Mouse (Mus musculus): Measurements from ENCODE around the gene Cdk1. TPM values are rescaled to one million over a fixed set of nuclear protein-coding genes. Genes with fewer than 3 reads are reported as not detected.

The Cdk1 gene
- total and polyA plus RNA-seq, 2 experiments from 2014 or later: 28.1 to 59.6 TPM

GRCm38 (mm10) chr10:69326433-69326832 lies 26.3 kb downstream of the Cdk1 start:
- H3K4me1 ChIP-seq (ENCODE audit: insufficient read depth, low read length): peaks cover 4% of the 10 kb centered on the region; the same call in 1 of the 2 replicates
- H3K27me3 ChIP-seq (ENCODE audit: insufficient read depth, low read length): no peaks in the 10 kb centered on the region
- WGBS: 46% methylated on average over 3 of the region's 3 CpGs
- H3K27ac ChIP-seq: 0 out of 2 replicates have a peak overlapping the region, but pooled peaks have one; percentile 11
- H3K4me2 ChIP-seq (ENCODE audit: low read depth, low read length): no peak overlapping the region
- no peak overlapping the region for H3K4me3 ChIP-seq (ENCODE audit: low read length)
- no peaks in the 10 kb centered on the region for H3K36me3 ChIP-seq (ENCODE audit: insufficient read depth, low read length)
- TF ChIP-seq CTCF (IDR thresholded peaks at IDR 0.05; ENCODE audit: low read depth): no peak
- H3K9ac ChIP-seq (replicated peaks; ENCODE audit: low read length): no peak overlapping the region
- ATAC-seq: peak; percentile 80
- DNase-seq (ENCODE audit: low spot score): peak; percentile 83
- no peaks in the 10 kb centered on the region for H3K9me3 ChIP-seq (ENCODE audit: low read length)

GRCm38 (mm10) chr10:69324816-69325215 lies 27.9 kb downstream of the Cdk1 start:
- no peak for TF ChIP-seq CTCF (IDR thresholded peaks at IDR 0.05; ENCODE audit: low read depth)
- DNase-seq (ENCODE audit: low spot score) (no peak), ATAC-seq (no peak)
- Histone ChIP-seq H3K36me3 (ENCODE audit: insufficient read depth, low read length) (no peaks in the 10 kb centered on the region), H3K9ac (replicated peaks; ENCODE audit: low read length) (no peak overlapping the region), H3K27me3 (ENCODE audit: insufficient read depth, low read length) (no peaks in the 10 kb centered on the region), H3K4me2 (ENCODE audit: low read depth, low read length) (no peak overlapping the region), H3K9me3 (ENCODE audit: low read length) (no peaks in the 10 kb centered on the region), H3K4me1 (ENCODE audit: insufficient read depth, low read length) (peaks cover 4% of the 10 kb centered on the region; the same call in 1 of the 2 replicates), H3K4me3 (ENCODE audit: low read length) (no peak overlapping the region), H3K27ac (no peak overlapping the region)
- WGBS: 79% methylated on average over 7 of the region's 7 CpGs

GRCm38 (mm10) chr10:69323986-69324385 lies 28.8 kb downstream of the Cdk1 start:
- Histone ChIP-seq H3K9ac (replicated peaks; ENCODE audit: low read length) (no peak overlapping the region), H3K9me3 (ENCODE audit: low read length) (no peaks in the 10 kb centered on the region), H3K4me3 (ENCODE audit: low read length) (no peak overlapping the region), H3K4me2 (ENCODE audit: low read depth, low read length) (no peak overlapping the region), H3K4me1 (ENCODE audit: insufficient read depth, low read length) (peaks cover 4% of the 10 kb centered on the region; the same call in 1 of the 2 replicates), H3K27ac (no peak overlapping the region), H3K27me3 (ENCODE audit: insufficient read depth, low read length) (no peaks in the 10 kb centered on the region), H3K36me3 (ENCODE audit: insufficient read depth, low read length) (no peaks in the 10 kb centered on the region)
- ATAC-seq (no peak), DNase-seq (ENCODE audit: low spot score) (no peak)
- TF ChIP-seq CTCF (IDR thresholded peaks at IDR 0.05; ENCODE audit: low read depth): no peak
- WGBS: 75% methylated on average over 13 of the region's 13 CpGs

GRCm38 (mm10) chr10:69321519-69322035 lies 31.2 kb downstream of the Cdk1 start:
- Histone ChIP-seq H3K9ac (replicated peaks; ENCODE audit: low read length) (no peak overlapping the region), H3K4me3 (ENCODE audit: low read length) (no peak overlapping the region), H3K9me3 (ENCODE audit: low read length) (no peaks in the 10 kb centered on the region), H3K36me3 (ENCODE audit: insufficient read depth, low read length) (no peaks in the 10 kb centered on the region), H3K4me1 (ENCODE audit: insufficient read depth, low read length) (0 out of 2 replicates have a peak, but pooled peaks cover 3% of the 10 kb centered on the region), H3K4me2 (ENCODE audit: low read depth, low read length) (0 out of 2 replicates have a peak overlapping the region, but pooled peaks have one; percentile 33), H3K27me3 (ENCODE audit: insufficient read depth, low read length) (no peaks in the 10 kb centered on the region), H3K27ac (no peak overlapping the region)
- DNase-seq (ENCODE audit: low spot score): no peak
- TF ChIP-seq CTCF (IDR thresholded peaks at IDR 0.05; ENCODE audit: low read depth): no peak
- 51% methylated on average over 15 of the region's 15 CpGs for WGBS
- ATAC-seq: no peak

- Histone ChIP-seq H3K27ac (no peak overlapping the region), H3K4me2 (ENCODE audit: low read depth, low read length) (0 out of 2 replicates have a peak overlapping the region, but pooled peaks have one; percentile 33), H3K36me3 (ENCODE audit: insufficient read depth, low read length) (no peaks in the 10 kb centered on the region), H3K9ac (replicated peaks; ENCODE audit: low read length) (no peak overlapping the region), H3K4me3 (ENCODE audit: low read length) (no peak overlapping the region), H3K4me1 (ENCODE audit: insufficient read depth, low read length) (no peaks in the 10 kb centered on the region), H3K9me3 (ENCODE audit: low read length) (no peaks in the 10 kb centered on the region), H3K27me3 (ENCODE audit: insufficient read depth, low read length) (no peaks in the 10 kb centered on the region)
- peak; percentile 96 for TF ChIP-seq CTCF (IDR thresholded peaks at IDR 0.05; ENCODE audit: low read depth)
- peak; percentile 95 for DNase-seq (ENCODE audit: low spot score)
- WGBS: 42% methylated on average over 21 of the region's 21 CpGs
- peak; percentile 89 for ATAC-seq
These were observed 31.8 kb downstream of the Cdk1 start for GRCm38 (mm10) chr10:69320667-69321518.

GRCm38 (mm10) chr10:69318514-69318913 lies 34.2 kb downstream of the Cdk1 start:
- no peaks in the 10 kb centered on the region for H3K36me3 ChIP-seq (ENCODE audit: insufficient read depth, low read length)
- H3K9me3 ChIP-seq (ENCODE audit: low read length): no peaks in the 10 kb centered on the region
- DNase-seq (ENCODE audit: low spot score): no peak
- H3K4me2 ChIP-seq (ENCODE audit: low read depth, low read length): no peak overlapping the region
- H3K4me1 ChIP-seq (ENCODE audit: insufficient read depth, low read length): no peaks in the 10 kb centered on the region
- no peak overlapping the region for H3K27ac ChIP-seq
- ATAC-seq: no peak
- WGBS: 87% methylated on average over 11 of the region's 11 CpGs
- TF ChIP-seq CTCF (IDR thresholded peaks at IDR 0.05; ENCODE audit: low read depth): no peak
- no peak overlapping the region for H3K4me3 ChIP-seq (ENCODE audit: low read length)
- H3K27me3 ChIP-seq (ENCODE audit: insufficient read depth, low read length): no peaks in the 10 kb centered on the region
- H3K9ac ChIP-seq (replicated peaks; ENCODE audit: low read length): no peak overlapping the region

Measured in hindbrain, postnatal 0 days (tissue).